Mouse (Mus musculus): Measurements from ENCODE around the gene Ms4a4b.
A peak's percentile ranks its signal among the peaks of the same experiment; 100 is the strongest.

The Ms4a4b gene

DNA sequence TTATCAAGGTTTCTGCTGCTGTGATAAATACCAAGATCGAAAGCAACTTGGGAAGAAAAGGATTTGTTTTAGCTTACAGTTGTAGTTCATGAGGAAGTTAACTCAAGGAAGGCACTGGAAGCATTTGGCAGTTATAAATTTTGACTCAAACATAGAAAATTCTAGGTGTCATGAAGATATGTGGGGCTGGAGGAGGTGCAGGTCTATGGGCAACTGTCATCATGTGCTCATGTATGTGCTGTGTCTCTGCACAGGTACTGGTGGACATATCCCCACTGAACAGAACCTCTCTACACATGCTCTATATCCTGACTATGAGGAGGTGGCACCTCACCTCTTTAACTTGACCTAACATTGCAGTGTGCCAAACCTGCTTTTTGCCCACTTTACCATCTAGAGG lies 43.2 kb downstream of the Ms4a4b start:
- peak; percentile 77 for DNase-seq (ENCODE audit: low read depth)

DNA sequence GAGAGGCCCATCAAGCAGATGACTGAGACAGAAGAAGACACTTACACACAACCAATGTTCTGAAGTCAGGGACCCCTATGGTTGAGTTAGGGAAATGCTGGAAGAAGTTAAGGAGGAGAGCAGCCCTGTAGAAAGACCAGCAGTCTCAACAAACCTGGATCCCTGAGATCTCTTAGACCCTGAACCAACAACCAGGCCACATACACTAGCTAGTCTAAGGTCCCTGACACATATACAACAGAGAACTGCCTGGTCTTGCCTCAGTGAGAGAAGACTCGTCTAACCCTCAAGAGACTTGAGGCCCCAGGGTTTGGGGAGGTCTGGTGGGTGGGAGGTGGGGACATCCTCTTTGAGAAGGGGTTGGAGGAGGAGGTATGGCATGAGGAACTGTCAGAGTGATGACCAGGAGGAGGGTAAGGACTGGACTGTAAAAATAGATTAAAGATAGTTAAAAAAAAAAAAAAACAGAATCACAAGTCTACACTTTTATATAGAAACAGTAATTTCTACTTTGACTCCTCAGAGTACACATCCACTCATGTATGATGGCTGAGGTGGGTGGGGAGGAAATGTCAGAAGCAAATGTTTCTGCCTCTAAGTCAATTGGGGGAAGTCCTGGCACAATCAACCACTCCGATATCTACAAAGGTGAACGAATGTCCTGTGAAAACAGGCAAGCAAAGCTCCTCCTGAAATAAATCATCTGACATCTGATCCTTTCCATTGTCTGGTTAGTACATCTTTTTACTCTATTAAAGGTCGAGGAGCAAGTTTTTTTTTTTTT lies 48.2 kb downstream of the Ms4a4b start:
- peak; percentile 87 for DNase-seq (ENCODE audit: low read depth)

DNA sequence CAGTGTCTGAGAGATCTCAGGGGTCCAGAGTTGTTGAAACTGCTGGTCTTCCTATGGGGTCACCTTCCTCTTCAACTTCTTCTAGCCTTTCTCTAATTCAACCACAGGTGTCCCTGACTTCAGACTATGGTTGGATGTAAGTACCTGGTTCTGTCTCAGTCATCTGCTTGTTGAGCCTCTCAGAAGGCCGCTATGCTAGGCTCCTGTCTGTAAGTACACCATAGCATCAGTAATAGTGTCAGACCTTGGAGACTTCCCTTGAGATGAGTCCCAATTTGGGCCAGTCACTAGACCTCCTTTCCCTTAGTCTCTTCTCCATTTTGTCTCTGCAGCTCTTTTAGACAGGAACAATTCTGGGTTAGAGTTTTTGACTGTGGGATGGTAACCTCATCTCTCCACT lies 49.3 kb downstream of the Ms4a4b start:
- DNase-seq (ENCODE audit: low read depth), result no peak

DNA sequence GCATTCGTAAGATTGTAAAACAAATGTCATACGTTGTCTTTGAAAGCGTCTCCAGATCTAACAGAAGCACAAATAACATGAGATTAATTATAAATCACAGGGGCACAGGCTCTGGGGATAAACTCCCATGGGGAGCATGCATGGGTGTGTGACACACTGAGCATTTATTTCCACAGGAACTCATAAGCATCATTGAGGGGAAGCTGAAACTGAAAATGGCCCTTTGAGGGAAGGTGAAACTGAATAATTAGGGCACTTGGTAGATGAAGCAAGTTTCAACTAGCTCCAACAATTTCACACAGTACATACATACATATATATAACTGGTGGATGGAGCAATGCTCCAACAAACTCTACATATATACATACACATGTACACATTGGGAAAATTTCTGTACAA lies 51.2 kb downstream of the Ms4a4b start:
- DNase-seq (ENCODE audit: low read depth), result peak; percentile 90

DNA sequence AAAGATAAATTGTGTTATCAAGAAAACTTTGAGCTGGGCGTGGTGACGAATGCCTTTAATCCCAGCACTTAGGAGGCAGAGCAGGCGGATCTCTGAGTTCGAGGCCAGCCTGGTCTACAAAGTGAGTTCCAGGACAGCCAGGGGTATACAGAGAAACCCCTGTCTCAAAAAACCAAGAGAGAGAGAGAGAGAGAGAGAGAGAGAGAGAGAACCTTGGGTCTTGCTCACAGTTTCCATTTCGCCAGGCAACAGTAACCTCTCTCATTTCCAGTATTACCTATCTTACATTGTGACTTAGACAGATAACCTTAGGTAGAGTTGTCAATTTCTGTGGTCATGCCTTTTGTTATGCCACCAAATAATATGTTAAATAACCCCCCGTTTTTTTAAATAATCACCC lies 53.0 kb downstream of the Ms4a4b start:
- DNase-seq (ENCODE audit: low read depth), result peak; percentile 82

DNA sequence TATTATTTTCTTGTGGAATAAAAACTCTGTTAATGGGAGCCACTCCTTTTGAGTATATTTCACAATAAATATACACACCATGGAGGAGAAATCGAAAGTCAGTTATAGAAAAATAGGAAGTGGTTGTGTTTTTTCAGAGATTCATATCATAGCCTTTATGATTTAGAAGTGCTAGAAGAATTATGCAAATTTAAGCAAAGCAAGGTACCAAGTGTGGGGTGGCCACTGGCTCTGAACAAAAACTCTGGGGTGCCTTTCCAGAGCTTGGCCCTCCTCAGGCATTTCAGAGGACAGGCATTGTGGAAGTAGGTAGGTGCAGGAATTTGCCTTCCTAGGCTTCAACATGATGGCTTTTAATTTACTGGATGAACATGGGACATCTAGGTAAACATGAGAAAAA lies 53.9 kb downstream of the Ms4a4b start:
- DNase-seq (ENCODE audit: low read depth), result peak; percentile 79

DNA sequence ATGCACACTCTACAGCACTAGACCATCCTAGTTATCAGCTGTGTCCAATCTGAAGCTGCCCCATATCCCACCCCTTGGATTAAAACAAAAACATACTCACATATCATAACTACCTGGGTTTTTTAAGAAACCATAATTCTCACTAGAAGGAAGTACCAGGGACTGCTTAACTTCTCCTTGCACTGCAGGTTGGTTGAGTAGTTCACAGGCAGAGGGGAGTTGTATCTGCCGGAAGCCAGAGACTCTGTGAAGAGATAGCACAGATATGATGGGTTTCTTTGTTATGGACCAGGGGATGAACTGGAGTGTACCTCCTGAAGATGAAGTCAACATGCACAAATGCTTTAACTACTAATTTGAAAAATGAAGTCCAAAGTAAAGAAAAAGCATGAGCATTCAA lies 57.4 kb downstream of the Ms4a4b start:
- DNase-seq (ENCODE audit: low read depth), result peak; percentile 70

DNA sequence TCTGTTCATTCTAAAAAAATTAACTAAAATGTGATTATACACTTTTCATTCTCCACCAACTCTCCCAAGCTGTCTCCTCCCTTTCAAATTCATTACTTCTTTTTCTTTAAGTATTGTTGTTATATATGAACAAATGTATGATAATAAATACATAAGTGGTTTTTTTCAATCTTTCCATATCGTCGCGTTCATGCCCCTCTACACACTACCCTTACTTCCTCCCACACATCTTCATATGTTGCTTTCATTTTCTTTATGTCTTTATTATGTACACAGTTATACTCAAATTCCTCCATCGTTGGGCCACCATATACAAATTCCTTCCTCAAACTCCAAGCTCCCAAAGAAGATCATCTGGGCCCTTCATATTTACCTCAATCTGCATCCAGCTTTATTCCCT lies 58.0 kb downstream of the Ms4a4b start:
- DNase-seq (ENCODE audit: low read depth), result peak; percentile 77

DNA sequence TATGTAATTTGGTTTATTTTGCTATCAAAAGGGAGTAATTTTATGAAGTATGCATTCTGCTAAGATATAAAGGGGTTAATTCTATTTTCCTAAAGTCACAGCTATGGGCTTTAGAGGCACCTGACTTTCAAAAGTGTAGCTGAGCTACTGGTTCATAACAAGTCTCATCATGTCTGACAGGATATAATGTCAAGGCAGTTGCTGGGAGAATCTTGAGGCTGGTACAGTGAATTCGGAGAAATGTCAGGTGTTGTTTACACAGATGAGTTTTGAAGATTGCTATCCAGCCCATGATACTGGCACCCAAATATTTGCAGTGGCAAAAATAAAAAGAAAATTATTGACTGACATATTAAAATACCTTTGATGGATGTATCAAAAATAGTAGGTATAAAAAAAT lies 61.5 kb downstream of the Ms4a4b start:
- DNase-seq (ENCODE audit: low read depth), result peak; percentile 68

DNA sequence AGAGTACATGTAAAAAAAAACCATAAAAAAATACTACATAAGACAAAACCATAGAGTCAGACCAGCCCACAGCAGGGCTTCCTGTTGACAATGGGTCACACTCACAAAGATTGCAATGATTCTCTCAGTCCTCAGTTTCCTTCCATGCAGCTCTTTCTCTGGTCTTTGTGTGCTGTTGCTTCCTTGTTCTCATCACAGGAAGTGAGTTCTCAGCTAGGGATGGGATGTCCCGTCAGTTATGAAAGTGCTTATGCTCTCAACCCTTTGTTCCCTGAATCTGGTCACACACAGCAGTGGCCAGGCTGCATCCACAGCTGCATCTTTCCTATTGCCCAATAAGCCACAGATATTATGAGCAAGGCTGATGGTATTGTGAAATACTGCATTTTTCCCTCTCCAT lies 70.1 kb downstream of the Ms4a4b start:
- DNase-seq (ENCODE audit: low read depth), result peak; percentile 80

DNA sequence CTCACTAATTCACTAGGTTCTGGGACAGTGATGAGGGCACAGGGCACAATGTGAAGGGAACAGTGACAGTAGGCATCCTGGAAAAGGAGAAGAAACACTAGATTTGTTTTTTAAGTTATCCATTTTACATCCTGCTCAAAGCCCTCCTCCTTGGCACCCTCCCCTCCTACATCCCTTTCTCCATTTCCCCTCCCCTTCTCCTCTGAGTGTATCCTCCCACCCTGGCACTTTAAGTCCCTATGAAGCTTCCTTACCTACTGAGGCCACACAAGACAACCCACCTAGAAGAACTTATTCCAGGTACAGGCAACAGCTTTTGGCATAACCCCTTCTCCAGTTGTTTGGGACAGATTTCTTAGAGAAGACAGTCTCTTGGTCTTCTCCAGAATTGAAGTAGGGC lies 72.9 kb downstream of the Ms4a4b start, which contains the start of gene Ms4a6b:
TSS of gene Ms4a6b (plus strand) at position 267 of the 400 bp plus-strand sequence.
- no peak for DNase-seq (ENCODE audit: low read depth)
